Mouse (Mus musculus) cerebellum, postnatal 36 days (tissue): ENCODE data around the gene Cdk9.
A peak's percentile ranks its signal among the peaks of the same experiment; 100 is the strongest.

ENCODE experiments used
- DNase-seq, 2 experiments: peaks; one replicate each; pipeline ENCODE4 v3.0.0; 2021 to 2022; ENCODE audit warnings: mixed read lengths in 2 of 2

The Cdk9 gene

GRCm38 (mm10) chr2:32732695-32733094, 19.8 kb upstream of the Cdk9 start:
- DNase-seq, result no peak

DNA sequence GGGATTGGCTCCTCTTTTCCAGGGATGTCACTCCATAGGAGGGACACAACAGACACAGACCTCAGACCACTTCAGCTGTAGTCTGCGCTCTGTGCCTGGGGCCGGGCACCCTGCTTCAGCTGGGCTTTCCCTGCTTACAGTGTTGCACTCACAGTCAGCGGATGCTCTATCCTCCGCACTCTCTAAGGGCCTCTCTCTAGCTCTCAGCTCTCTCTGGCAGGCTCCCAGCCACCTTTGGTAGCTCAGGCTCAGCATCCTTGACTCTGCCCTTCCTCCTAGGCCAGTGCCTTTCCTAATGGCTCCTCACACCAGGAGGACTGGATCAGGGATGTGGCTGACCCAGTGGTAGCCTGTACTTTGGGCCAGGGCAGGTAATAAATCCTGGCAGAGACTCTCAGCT, 19.0 kb upstream of the Cdk9 start:
- DNase-seq, result no peak

- DNase-seq, result no peak
Measured at GRCm38 (mm10) chr2:32730854-32731253, 18.0 kb upstream of the Cdk9 start.

DNA sequence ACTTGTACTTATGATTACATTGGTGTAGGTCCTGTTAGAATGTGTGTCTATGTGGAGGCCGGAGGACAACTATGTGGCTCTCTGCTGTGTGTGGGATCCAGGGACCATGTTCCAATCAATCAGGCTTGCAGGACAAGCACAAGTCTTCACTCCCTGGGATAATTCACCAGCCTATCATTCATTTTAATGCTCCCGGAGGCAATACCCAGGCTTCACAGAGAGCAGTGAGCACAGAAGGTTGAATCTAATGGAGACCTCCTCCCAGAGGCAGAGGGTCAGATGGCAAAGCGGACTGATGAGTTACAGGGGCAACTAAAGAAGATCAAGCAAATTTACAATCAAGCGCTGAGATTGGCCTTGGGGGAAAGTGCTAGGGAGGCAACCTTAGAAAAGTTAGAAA, 16.7 kb upstream of the Cdk9 start:
- no peak for DNase-seq

DNA sequence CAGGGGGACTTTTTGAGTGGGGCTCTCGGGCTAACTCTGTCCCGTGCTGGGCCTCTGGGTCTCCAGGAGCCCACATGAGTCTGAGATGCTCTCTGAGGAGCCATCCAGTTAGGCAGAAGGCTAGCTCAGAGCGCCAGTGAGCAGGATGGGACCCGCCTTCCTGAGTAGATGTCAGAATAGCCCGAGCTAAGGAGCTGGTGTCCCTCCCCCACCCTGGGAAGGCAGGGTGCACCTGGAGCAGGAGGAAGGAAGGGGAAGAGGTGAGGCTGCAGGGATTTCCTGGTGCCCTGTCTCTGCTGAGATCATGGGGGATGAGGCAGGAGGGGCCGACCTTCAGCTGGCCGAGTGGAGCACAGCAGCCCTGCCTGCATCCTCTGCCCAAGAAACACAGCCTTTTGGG, 15.6 kb upstream of the Cdk9 start:
- no peak for DNase-seq

GRCm38 (mm10) chr2:32727435-32727834, 14.6 kb upstream of the Cdk9 start:
- DNase-seq, result peak; percentile 78 to 79

- no peak for DNase-seq
Measured at GRCm38 (mm10) chr2:32724832-32725790, 12.2 kb upstream of the Cdk9 start.

DNA sequence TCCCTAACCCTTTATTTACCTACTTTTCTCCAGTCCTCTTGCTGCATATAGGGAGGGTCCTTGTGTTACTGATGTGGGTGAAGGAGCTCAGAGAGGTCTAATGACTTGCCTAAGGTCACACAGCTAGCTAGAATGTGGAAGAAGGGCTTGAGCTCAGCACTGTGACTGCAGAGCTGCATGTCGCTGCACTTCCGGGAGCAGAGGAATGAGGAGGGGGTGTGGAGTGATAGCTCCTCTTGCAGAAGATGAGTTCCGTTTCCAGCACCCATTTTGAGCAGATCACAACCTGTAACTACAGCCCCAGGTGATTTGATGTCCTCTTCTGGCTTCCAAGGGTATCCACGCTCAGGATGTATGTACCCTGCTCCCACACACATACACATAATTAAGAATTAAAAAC, 11.3 kb upstream of the Cdk9 start:
- no peak for DNase-seq

DNA sequence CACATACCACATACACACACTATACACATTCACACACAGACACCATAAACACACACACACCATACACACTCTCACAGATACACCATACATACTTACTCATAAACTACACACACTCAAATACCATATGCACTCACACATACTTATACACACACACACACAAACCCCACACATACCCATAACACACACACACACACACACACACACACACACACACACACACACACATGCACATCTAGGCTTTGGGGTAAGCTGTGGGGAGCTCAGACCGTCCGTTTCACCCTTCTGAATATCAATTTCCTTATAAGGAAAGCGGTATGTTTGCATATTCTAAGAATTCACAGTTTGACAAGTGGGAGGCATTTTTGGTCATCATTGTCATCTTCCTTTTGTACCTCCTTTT, 9.7 kb upstream of the Cdk9 start:
- no peak for DNase-seq

DNA sequence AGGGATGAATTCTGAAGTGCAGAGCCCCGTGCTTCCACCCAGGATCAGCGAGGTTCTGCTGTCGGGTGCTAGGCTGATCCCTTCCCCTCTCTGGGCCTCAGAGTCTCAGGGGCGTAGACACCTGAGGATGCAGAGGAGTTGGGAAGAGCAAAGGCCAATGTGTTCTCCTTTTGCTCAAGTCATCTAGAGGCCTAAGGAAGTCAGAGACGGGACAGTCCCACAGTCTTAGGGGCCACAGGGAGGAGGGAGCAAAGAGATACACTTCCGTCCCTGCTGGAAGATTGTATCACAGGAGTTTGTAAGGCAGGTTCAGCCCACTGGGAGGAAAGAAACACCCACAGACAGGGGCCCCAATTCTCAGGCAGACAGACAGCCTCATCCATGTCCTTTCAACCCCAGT, 9.2 kb upstream of the Cdk9 start:
- no peak for DNase-seq

- DNase-seq, result no peak
Measured at GRCm38 (mm10) chr2:32720681-32721229, 7.9 kb upstream of the Cdk9 start, which contains the start of gene Sh2d3c. Gene Sh2d3c (plus strand): TSS chr2:32721055.

DNA sequence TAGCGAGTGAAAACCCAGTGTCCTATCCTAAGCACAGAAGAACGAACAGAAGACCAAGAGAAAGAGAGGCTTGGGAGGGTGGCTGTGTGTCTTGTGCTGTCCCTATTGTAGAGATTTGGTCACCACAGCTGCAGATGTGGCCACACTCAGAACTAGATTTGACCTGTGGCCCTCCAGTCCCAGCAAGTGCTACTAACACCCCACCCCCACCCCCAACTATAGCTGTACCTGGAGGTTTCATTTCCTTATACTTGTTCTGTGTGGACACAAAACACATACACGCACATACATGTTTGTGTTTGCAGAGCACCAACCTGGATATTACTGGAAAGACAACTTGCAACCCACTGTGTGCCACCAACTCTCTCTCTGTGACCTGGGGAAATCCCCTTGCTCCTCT, 7.2 kb upstream of the Cdk9 start:
- DNase-seq, result no peak

DNA sequence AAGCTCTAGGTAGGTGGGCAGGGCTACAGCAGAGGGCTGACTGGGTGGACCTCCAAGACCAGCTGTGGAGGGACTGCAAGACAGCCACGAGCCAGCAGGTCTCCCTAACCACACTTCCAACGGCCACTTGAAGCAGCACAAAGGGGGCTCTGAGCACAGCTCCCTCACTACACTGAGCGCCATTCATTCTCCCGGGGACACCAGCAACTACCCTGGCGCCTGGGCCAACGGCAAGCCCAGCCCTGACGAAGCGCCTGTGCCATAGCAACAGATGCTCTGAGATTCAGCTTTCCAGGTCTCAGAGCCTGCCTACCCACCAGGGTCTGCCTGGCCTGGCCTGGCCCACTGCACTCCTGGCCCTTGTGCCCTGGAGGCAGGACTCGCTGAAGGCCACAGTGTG, 5.9 kb upstream of the Cdk9 start:
- DNase-seq, result no peak

- DNase-seq, result no peak
Measured at GRCm38 (mm10) chr2:32714987-32715425, 2.1 kb upstream of the Cdk9 start.

- DNase-seq, result no peak
Measured at GRCm38 (mm10) chr2:32714117-32714986, 1.5 kb upstream of the Cdk9 start.

DNA sequence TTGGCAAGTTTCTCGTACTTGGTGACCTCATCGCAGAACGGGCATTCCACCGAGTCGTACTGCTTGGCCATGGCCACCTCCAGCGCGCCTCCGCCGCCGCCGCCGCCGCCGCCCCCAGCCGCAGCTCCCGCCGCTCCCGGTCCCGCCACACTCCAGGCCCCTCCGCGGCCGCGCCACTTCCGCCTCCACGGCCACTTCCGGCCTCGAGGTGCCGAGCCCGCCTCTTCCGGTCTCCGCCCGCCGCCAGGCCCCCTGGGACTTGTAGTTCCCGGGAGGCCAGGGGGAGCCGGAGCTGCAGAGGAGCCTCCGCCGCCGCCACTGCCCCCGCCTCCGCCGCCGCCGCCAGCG, 316 bp downstream of the Cdk9 start:
- peak; percentile 91 to 96 for DNase-seq

DNA sequence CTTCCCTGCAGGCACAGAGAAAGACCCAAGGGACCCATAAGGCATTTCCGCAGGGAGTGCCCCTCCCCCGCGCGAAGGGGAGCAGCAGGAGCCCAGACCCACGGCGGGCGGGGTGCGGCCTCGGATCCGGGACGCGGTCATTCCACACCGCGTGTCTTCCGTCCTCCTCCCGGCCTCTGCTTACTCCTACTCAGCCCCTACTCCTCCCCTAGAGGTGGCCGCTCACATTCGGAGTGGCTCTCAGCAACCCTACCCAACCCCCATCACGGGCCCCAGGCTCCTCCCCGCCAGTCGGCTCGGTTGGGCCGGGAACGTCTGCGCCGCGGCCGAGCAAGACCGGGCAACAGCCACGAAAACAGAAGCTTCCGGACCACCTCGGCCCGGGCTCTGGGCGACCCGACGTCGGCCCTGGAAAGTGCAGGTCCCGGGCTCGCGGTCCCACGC, 746 bp downstream of the Cdk9 start:
- peak in 1 of 2 experiments; percentile 47 for DNase-seq

- DNase-seq, result no peak
Measured at GRCm38 (mm10) chr2:32711301-32712056, 1.4 kb downstream of the Cdk9 start.

DNA sequence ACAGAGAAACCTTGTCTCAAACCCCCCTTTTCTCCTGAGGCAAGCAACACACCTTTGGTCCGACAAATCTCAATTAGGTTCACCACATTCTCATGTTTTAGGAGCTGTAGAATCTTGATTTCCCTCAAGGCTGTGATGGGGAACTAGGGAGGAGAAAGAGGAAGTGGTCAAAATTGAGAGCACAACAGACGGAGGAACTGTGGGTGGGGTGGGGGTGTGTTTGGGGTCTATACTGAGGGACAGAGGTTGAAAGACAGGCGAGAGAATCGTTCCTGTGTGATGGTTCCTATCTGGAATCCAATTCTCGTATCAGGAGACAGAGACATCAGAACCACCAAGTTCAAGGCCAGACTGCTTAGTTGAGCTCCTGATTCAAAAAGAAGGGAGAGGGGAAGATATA, 2.5 kb downstream of the Cdk9 start:
- DNase-seq, result no peak

GRCm38 (mm10) chr2:32709521-32710137, 3.2 kb downstream of the Cdk9 start:
- no peak for DNase-seq

- peak; percentile 29 to 41 for DNase-seq
Measured at GRCm38 (mm10) chr2:32708643-32709042, 4.2 kb downstream of the Cdk9 start.

DNA sequence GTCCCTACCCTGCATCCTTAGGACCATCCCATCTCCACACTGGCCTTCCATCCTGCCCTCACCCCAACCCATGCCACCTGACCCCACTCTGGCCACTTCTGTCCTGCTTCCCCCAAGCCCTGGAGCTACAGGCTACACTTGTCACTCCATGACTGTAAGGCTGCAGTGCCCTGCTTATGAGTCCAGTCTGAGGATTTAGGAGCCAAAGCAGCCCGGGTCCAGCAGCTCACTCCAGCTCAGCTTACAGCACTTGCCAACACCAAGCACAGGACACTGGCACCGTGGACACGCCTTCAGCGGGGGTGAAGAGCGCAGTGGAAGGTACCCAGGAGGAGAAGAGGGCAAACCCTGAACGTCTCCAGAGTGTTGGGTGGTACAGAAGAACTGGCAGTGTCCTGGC, 5.9 kb downstream of the Cdk9 start:
- no peak for DNase-seq
